Mouse (Mus musculus) C2C12 (cell line): ENCODE measurements around the gene Aven. TPM values are rescaled to one million over a fixed set of nuclear protein-coding genes. Genes with fewer than 3 reads are reported as not detected.

Experiments
- H3K27me3 ChIP-seq: one replicate; pipeline ENCODE4 v1.6.1; 2011; ENCODE audit not compliant: control insufficient read depth, insufficient read depth, insufficient read length
- H3K36me3 ChIP-seq: one replicate; pipeline ENCODE4 v1.6.1; 2011; ENCODE audit not compliant: control insufficient read depth, insufficient read depth
- H3K4me3 ChIP-seq: one replicate; pipeline ENCODE4 v1.5.1; 2011; ENCODE audit warnings: mild to moderate bottlenecking, control low read depth; ENCODE audit not compliant: poor library complexity, insufficient read depth, severe bottlenecking
- H3K79me2 ChIP-seq: one replicate; pipeline ENCODE4 v1.6.1; 2011; ENCODE audit not compliant: control insufficient read depth, insufficient read depth
- H3K79me3 ChIP-seq: one replicate; pipeline ENCODE4 v1.6.1; 2011; ENCODE audit warnings: low read depth, control low read depth
- H3ac ChIP-seq: one replicate; pipeline ENCODE3; 2011; ENCODE audit warnings: low read depth; ENCODE audit not compliant: control insufficient read depth, insufficient read length
- CEBPB ChIP-seq: IDR thresholded peaks from one replicate; pipeline ENCODE4 v1.6.1; 2011; ENCODE audit warnings: low read depth, mild to moderate bottlenecking, control low read depth, moderate library complexity
- CTCF ChIP-seq: IDR thresholded peaks from one replicate; pipeline ENCODE4 v1.5.1; 2011; ENCODE audit not compliant: control insufficient read depth, insufficient read depth, insufficient read length
- FOSL1 ChIP-seq: IDR thresholded peaks from one replicate; pipeline ENCODE4 v1.8.0; 2011; ENCODE audit warnings: mild to moderate bottlenecking, low read length; ENCODE audit not compliant: poor library complexity, insufficient read depth, severe bottlenecking
- MAX ChIP-seq: IDR thresholded peaks from one replicate; pipeline ENCODE4 v1.6.1; 2011; ENCODE audit warnings: mild to moderate bottlenecking, control low read depth
- MYOD1 ChIP-seq: IDR thresholded peaks from one replicate; pipeline ENCODE4 v1.6.1; 2011; ENCODE audit warnings: low read depth; ENCODE audit not compliant: control insufficient read depth, insufficient read length
- MYOG ChIP-seq: IDR thresholded peaks from one replicate; pipeline ENCODE4 v1.6.1; 2011; ENCODE audit not compliant: control insufficient read depth, insufficient read length; ENCODE audit errors: extremely low read depth
- USF1 ChIP-seq: IDR thresholded peaks from one replicate; pipeline ENCODE4 v1.6.1; 2011; ENCODE audit warnings: low read depth, mild to moderate bottlenecking, control low read depth, moderate library complexity
- polyA plus RNA-seq: library from polyadenylated mRNA; unstranded; fragments of >200 nt; fragmentation: generic; extraction: Trizol; gene quantifications from one replicate; pipeline ENCODE4 v1.2.1, GENCODE M21; 2012; ENCODE audit warnings: missing spikeins

Aven gene
- polyA plus RNA-seq, 1 experiment = 19.9 TPM

GRCm38 (mm10) chr2:112493539-112494260 is 936 bp downstream of the Aven start:
- Histone ChIP-seq H3K36me3 (peaks cover 8% of the 10 kb centered on the region), H3K4me3 (peak overlapping the region; percentile 64), H3ac (peak overlapping the region; percentile 96), H3K79me2 (peaks cover 39% of the 10 kb centered on the region), H3K27me3 (no peaks in the 10 kb centered on the region), H3K79me3 (peaks cover 6% of the 10 kb centered on the region)
- no peak for TF ChIP-seq MYOD1
- no peak for TF ChIP-seq CTCF
- no peak for TF ChIP-seq FOSL1
- no peak for TF ChIP-seq CEBPB
- no peak for TF ChIP-seq USF1
- TF ChIP-seq MAX = no peak
- no peak for TF ChIP-seq MYOG

GRCm38 (mm10) chr2:112497851-112498250 is 5.1 kb downstream of the Aven start:
- Histone ChIP-seq H3ac (no peak overlapping the region), H3K4me3 (no peak overlapping the region), H3K79me2 (peaks cover 44% of the 10 kb centered on the region), H3K27me3 (no peaks in the 10 kb centered on the region), H3K79me3 (peaks cover 9% of the 10 kb centered on the region), H3K36me3 (peaks cover 8% of the 10 kb centered on the region)
- no peak for TF ChIP-seq CEBPB

GRCm38 (mm10) chr2:112501209-112501608 is 8.4 kb downstream of the Aven start:
- no peak overlapping the region for H3ac ChIP-seq
- H3K36me3 ChIP-seq = peaks cover 8% of the 10 kb centered on the region
- H3K4me3 ChIP-seq = no peak overlapping the region
- H3K79me2 ChIP-seq = peaks cover 20% of the 10 kb centered on the region
- H3K27me3 ChIP-seq = no peaks in the 10 kb centered on the region
- peaks cover 6% of the 10 kb centered on the region for H3K79me3 ChIP-seq
- TF ChIP-seq FOSL1 (no peak), USF1 (no peak), CTCF (peak; percentile 12), MYOG (no peak), CEBPB (no peak), MAX (no peak), MYOD1 (no peak)

- Histone ChIP-seq H3K79me3 (peaks cover 4% of the 10 kb centered on the region), H3ac (no peak overlapping the region), H3K79me2 (peaks cover 3% of the 10 kb centered on the region), H3K4me3 (no peak overlapping the region), H3K36me3 (no peaks in the 10 kb centered on the region), H3K27me3 (no peaks in the 10 kb centered on the region)
- TF ChIP-seq MYOD1 (no peak), USF1 (no peak), CEBPB (no peak), MYOG (no peak), CTCF (no peak), MAX (no peak), FOSL1 (no peak)
These were observed 11.2 kb downstream of the Aven start for GRCm38 (mm10) chr2:112503978-112504377.

GRCm38 (mm10) chr2:112506841-112507435 is 14.2 kb downstream of the Aven start:
- Histone ChIP-seq H3ac (no peak overlapping the region), H3K36me3 (no peaks in the 10 kb centered on the region), H3K79me3 (peaks cover 8% of the 10 kb centered on the region), H3K27me3 (no peaks in the 10 kb centered on the region), H3K4me3 (no peak overlapping the region), H3K79me2 (no peaks in the 10 kb centered on the region)
- TF ChIP-seq CTCF (no peak), FOSL1 (no peak), MYOD1 (no peak), MYOG (no peak), USF1 (no peak), CEBPB (no peak), MAX (no peak)
